Mouse (Mus musculus): ENCODE measurements around the gene Stac3. TPM values are rescaled to one million over a fixed set of nuclear protein-coding genes. Genes with fewer than 3 reads are reported as not detected.

Stac3 gene
- 0.08 TPM in 1 of 2 replicates, not detected in the other for total RNA-seq (2014; rRNA removed; ENCODE audit: low replicate concordance)
- polyA plus RNA-seq (2015; fragmentation: Nextera tagmentation; extraction: Ambion mirVana) = 0.30 TPM in 1 of 2 replicates, not detected in the other

- H3K4me3 ChIP-seq (ENCODE audit: low read depth, low read length) = no peak within 1 kb of the TSS
- no peaks in the 10 kb centered on the region for H3K9me3 ChIP-seq (replicated peaks; ENCODE audit: control insufficient read depth, low read length)
- DNase-seq (ENCODE audit: low spot score) (no peak), ATAC-seq (ENCODE audit: insufficient read depth, low read depth) (no peak)
- H3K4me1 ChIP-seq (ENCODE audit: control insufficient read depth, insufficient read depth) = no peaks in the 10 kb centered on the region
- H3K27me3 ChIP-seq (ENCODE audit: control insufficient read depth, insufficient read depth, low read length) = no peaks in the 10 kb centered on the region
- H3K27ac ChIP-seq (ENCODE audit: low read depth) = no peak within 1 kb of the TSS
- peaks cover 37% of the 10 kb centered on the region for H3K36me3 ChIP-seq (replicated peaks; ENCODE audit: control insufficient read depth, insufficient read depth, low read length)
- WGBS = 65% methylated on average over 13 of the region's 13 CpGs
- TF ChIP-seq EP300 (IDR thresholded peaks at IDR 0.05; ENCODE audit: low read depth) (no peak), CTCF (IDR thresholded peaks at IDR 0.05; ENCODE audit: low read depth) (no peak)
- no peak within 1 kb of the TSS for H3K9ac ChIP-seq (replicated peaks; ENCODE audit: low read depth, low read length)
- H3K4me2 ChIP-seq (ENCODE audit: low read depth, low read length) = no peak within 1 kb of the TSS
Measured at GRCm38 (mm10) chr10:127500894-127501893, at the start of gene Stac3. Stac3 (plus strand) TSS chr10:127501686.

GRCm38 (mm10) chr10:127453701-127454100 lies 47.8 kb upstream of the Stac3 start:
- no peak for DNase-seq (ENCODE audit: low spot score)
- H3K4me3 ChIP-seq (ENCODE audit: low read depth, low read length) = no peak overlapping the region
- H3K36me3 ChIP-seq (replicated peaks; ENCODE audit: control insufficient read depth, insufficient read depth, low read length) = peaks cover 79% of the 10 kb centered on the region
- no peaks in the 10 kb centered on the region for H3K9me3 ChIP-seq (replicated peaks; ENCODE audit: control insufficient read depth, low read length)
- H3K4me1 ChIP-seq (ENCODE audit: control insufficient read depth, insufficient read depth) = no peaks in the 10 kb centered on the region
- H3K27ac ChIP-seq (ENCODE audit: low read depth) = no peak overlapping the region
- ATAC-seq (ENCODE audit: insufficient read depth, low read depth) = no peak
- WGBS = 97% methylated on average over 1 of the region's 1 CpGs
- no peaks in the 10 kb centered on the region for H3K27me3 ChIP-seq (ENCODE audit: control insufficient read depth, insufficient read depth, low read length)
- no peak overlapping the region for H3K4me2 ChIP-seq (ENCODE audit: low read depth, low read length)
- TF ChIP-seq CTCF (IDR thresholded peaks at IDR 0.05; ENCODE audit: low read depth) (no peak), EP300 (IDR thresholded peaks at IDR 0.05; ENCODE audit: low read depth) (no peak)
- H3K9ac ChIP-seq (replicated peaks; ENCODE audit: low read depth, low read length) = no peak overlapping the region

GRCm38 (mm10) chr10:127462411-127463096 lies 38.9 kb upstream of the Stac3 start:
- 78% methylated on average over 5 of the region's 5 CpGs for WGBS
- ATAC-seq (ENCODE audit: insufficient read depth, low read depth) = no peak
- H3K36me3 ChIP-seq (replicated peaks; ENCODE audit: control insufficient read depth, insufficient read depth, low read length) = peaks cover 92% of the 10 kb centered on the region

GRCm38 (mm10) chr10:127471281-127471988 lies 30.1 kb upstream of the Stac3 start:
- Histone ChIP-seq H3K9me3 (replicated peaks; ENCODE audit: control insufficient read depth, low read length) (no peaks in the 10 kb centered on the region; the same call in 1 of the 2 replicates), H3K27ac (ENCODE audit: low read depth) (peak overlapping the region; percentile 16; the same call in 1 of the 2 replicates), H3K27me3 (ENCODE audit: control insufficient read depth, insufficient read depth, low read length) (no peaks in the 10 kb centered on the region), H3K9ac (replicated peaks; ENCODE audit: low read depth, low read length) (no peak overlapping the region), H3K36me3 (replicated peaks; ENCODE audit: control insufficient read depth, insufficient read depth, low read length) (peaks cover 53% of the 10 kb centered on the region), H3K4me1 (ENCODE audit: control insufficient read depth, insufficient read depth) (no peaks in the 10 kb centered on the region; the same call in 1 of the 2 replicates), H3K4me3 (ENCODE audit: low read depth, low read length) (no peak overlapping the region), H3K4me2 (ENCODE audit: low read depth, low read length) (no peak overlapping the region)
- WGBS = 46% methylated on average over 15 of the region's 15 CpGs
- DNase-seq (ENCODE audit: low spot score) (no peak), ATAC-seq (ENCODE audit: insufficient read depth, low read depth) (no peak)
- no peak for TF ChIP-seq CTCF (IDR thresholded peaks at IDR 0.05; ENCODE audit: low read depth)
- no peak for TF ChIP-seq EP300 (IDR thresholded peaks at IDR 0.05; ENCODE audit: low read depth)

More at GRCm38 (mm10) chr10:127462411-127463096, 38.9 kb upstream of the Stac3 start:
- DNase-seq (ENCODE audit: low spot score) = no peak
- no peak for TF ChIP-seq EP300 (IDR thresholded peaks at IDR 0.05; ENCODE audit: low read depth)
- no peak for TF ChIP-seq CTCF (IDR thresholded peaks at IDR 0.05; ENCODE audit: low read depth)
- H3K9ac ChIP-seq (replicated peaks; ENCODE audit: low read depth, low read length) = no peak overlapping the region
- H3K4me3 ChIP-seq (ENCODE audit: low read depth, low read length) = no peak overlapping the region
- no peaks in the 10 kb centered on the region for H3K27me3 ChIP-seq (ENCODE audit: control insufficient read depth, insufficient read depth, low read length)
- no peaks in the 10 kb centered on the region for H3K4me1 ChIP-seq (ENCODE audit: control insufficient read depth, insufficient read depth)
- no peak overlapping the region for H3K4me2 ChIP-seq (ENCODE audit: low read depth, low read length)
- no peaks in the 10 kb centered on the region for H3K9me3 ChIP-seq (replicated peaks; ENCODE audit: control insufficient read depth, low read length)
- no peak overlapping the region for H3K27ac ChIP-seq (ENCODE audit: low read depth)

- Histone ChIP-seq H3K4me3 (ENCODE audit: low read depth, low read length) (no peak overlapping the region), H3K36me3 (replicated peaks; ENCODE audit: control insufficient read depth, insufficient read depth, low read length) (peaks cover 60% of the 10 kb centered on the region), H3K9ac (replicated peaks; ENCODE audit: low read depth, low read length) (no peak overlapping the region), H3K27me3 (ENCODE audit: control insufficient read depth, insufficient read depth, low read length) (no peaks in the 10 kb centered on the region), H3K9me3 (replicated peaks; ENCODE audit: control insufficient read depth, low read length) (no peaks in the 10 kb centered on the region; the same call in 1 of the 2 replicates), H3K4me2 (ENCODE audit: low read depth, low read length) (no peak overlapping the region), H3K4me1 (ENCODE audit: control insufficient read depth, insufficient read depth) (no peaks in the 10 kb centered on the region; the same call in 1 of the 2 replicates), H3K27ac (ENCODE audit: low read depth) (no peak overlapping the region)
- 45% methylated on average over 9 of the region's 9 CpGs for WGBS
- TF ChIP-seq EP300 (IDR thresholded peaks at IDR 0.05; ENCODE audit: low read depth) = no peak
- TF ChIP-seq CTCF (IDR thresholded peaks at IDR 0.05; ENCODE audit: low read depth) = no peak
- DNase-seq (ENCODE audit: low spot score) (peak; percentile 40), ATAC-seq (ENCODE audit: insufficient read depth, low read depth) (peak; percentile 75)
Measured at GRCm38 (mm10) chr10:127472722-127473121, 28.8 kb upstream of the Stac3 start.
